Mouse (Mus musculus) liver, embryonic 15.5 days (tissue): ENCODE data around the gene Sipa1l2. TPM values are rescaled to one million over a fixed set of nuclear protein-coding genes. Genes with fewer than 3 reads are reported as not detected.

Experiments
- ATAC-seq: fragments of 200-750 bp; cut with Nextera tagmentation; 2 replicates; pipeline ENCODE4 v1.8.0; 2017; ENCODE audit warnings: moderate number of reproducible peaks, mild to moderate bottlenecking, moderate library complexity; ENCODE audit not compliant: insufficient read depth
- H3K27ac ChIP-seq: fragments of 300-500 bp; sonication (generic); replicated peaks from 2 replicates; pipeline ENCODE4 v1.5.1; 2015; ENCODE audit warnings: mild to moderate bottlenecking, inconsistent platforms
- H3K27me3 ChIP-seq: fragments of 300-500 bp; sonication (generic); 2 replicates; pipeline ENCODE4 v1.6.1; 2015; ENCODE audit warnings: mild to moderate bottlenecking, inconsistent platforms
- H3K36me3 ChIP-seq: fragments of 300-500 bp; sonication (generic); replicated peaks from 2 replicates; pipeline ENCODE4 v1.6.1; 2015; ENCODE audit warnings: moderate library complexity, mild to moderate bottlenecking, inconsistent platforms
- H3K4me1 ChIP-seq: fragments of 300-500 bp; sonication (generic); replicated peaks from 2 replicates; pipeline ENCODE4 v1.6.1; 2015; ENCODE audit warnings: inconsistent platforms
- H3K4me2 ChIP-seq: fragments of 300-500 bp; sonication (generic); 2 replicates; pipeline ENCODE4 v1.6.1; 2015; ENCODE audit warnings: moderate library complexity, mild to moderate bottlenecking, inconsistent platforms
- H3K4me3 ChIP-seq: fragments of 300-500 bp; sonication (generic); replicated peaks from 2 replicates; pipeline ENCODE4 v1.5.1; 2015; ENCODE audit warnings: mild to moderate bottlenecking, inconsistent platforms
- H3K9ac ChIP-seq: fragments of 300-500 bp; sonication (generic); 2 replicates; pipeline ENCODE4 v1.6.1; 2015; ENCODE audit warnings: moderate library complexity, mild to moderate bottlenecking, inconsistent platforms
- H3K9me3 ChIP-seq: fragments of 300-500 bp; sonication (generic); replicated peaks from 2 replicates; pipeline ENCODE4 v1.6.1; 2016; ENCODE audit warnings: inconsistent platforms
- WGBS: fragments of 180-500 bp; shearing (Covaris S2); methylation state at CpG from one replicate; pipeline ENCODE4 v1.1.7; 2015; ENCODE audit warnings: mixed read lengths; ENCODE audit not compliant: insufficient replicate concordance; 5-methylcytosine and 5-hydroxymethylcytosine counted together
- polyA plus RNA-seq: library from polyadenylated mRNA; unstranded; fragments of >200 nt; fragmentation: Nextera tagmentation; extraction: Ambion mirVana; gene quantifications from 2 replicates; pipeline ENCODE4 v1.2.1, GENCODE M21; 2015

Gene Sipa1l2
- polyA plus RNA-seq, 1 experiment from 2014 or later: 0.62 TPM

DNA sequence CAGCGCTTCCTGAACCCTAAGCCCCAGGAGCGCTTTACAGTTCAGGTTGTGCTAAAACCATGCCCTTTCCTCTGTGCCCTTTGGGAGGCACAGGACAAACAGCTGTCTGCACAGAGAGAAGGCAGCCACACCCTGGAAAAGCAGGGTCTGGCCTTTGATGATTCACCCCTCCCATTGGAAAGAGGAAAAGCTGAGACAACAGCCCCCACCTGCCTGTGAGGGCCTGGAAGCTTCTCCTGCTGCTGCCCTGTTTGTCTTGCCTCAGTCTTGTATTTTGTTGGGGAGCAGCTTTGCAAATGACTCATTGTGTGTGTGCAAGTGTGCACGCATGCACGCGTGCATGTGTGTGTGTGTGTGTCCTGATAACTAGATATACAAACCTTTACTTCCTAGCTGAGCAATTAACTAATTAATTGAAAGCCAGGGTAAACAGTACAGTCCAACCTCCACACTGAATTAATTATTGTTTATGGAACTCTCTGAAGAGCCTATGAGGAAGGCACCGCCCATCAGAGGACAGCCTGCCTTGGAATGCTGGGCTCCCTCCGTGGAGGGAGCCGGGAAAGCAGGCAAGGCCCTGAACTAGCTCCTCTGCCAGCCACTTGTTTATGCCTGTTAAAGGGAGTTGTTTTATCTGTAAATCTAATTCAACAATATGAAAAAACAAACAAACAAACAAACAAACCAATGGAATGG is 35.4 kb upstream of the Sipa1l2 start:
- 80% methylated on average over 8 of the region's 8 CpGs for WGBS
- no peaks in the 10 kb centered on the region for H3K36me3 ChIP-seq
- no peak for ATAC-seq
- H3K4me3 ChIP-seq: no peak overlapping the region
- H3K4me1 ChIP-seq: 0 out of 2 replicates have a peak, but pooled peaks cover under 1% of the 10 kb centered on the region
- H3K27me3 ChIP-seq: no peaks in the 10 kb centered on the region
- no peaks in the 10 kb centered on the region for H3K9me3 ChIP-seq
- no peak overlapping the region for H3K4me2 ChIP-seq
- no peak overlapping the region for H3K9ac ChIP-seq
- H3K27ac ChIP-seq: no peak overlapping the region

GRCm38 (mm10) chr8:125604213-125604816 is 34.7 kb upstream of the Sipa1l2 start:
- Histone ChIP-seq H3K4me1 (peaks cover 6% of the 10 kb centered on the region; the same call in 1 of the 2 replicates), H3K4me3 (no peak overlapping the region), H3K4me2 (no peak overlapping the region), H3K36me3 (no peaks in the 10 kb centered on the region), H3K9me3 (no peaks in the 10 kb centered on the region), H3K9ac (no peak overlapping the region), H3K27ac (no peak overlapping the region), H3K27me3 (no peaks in the 10 kb centered on the region)
- no peak for ATAC-seq
- WGBS: 76% methylated on average over 18 of the region's 18 CpGs

DNA sequence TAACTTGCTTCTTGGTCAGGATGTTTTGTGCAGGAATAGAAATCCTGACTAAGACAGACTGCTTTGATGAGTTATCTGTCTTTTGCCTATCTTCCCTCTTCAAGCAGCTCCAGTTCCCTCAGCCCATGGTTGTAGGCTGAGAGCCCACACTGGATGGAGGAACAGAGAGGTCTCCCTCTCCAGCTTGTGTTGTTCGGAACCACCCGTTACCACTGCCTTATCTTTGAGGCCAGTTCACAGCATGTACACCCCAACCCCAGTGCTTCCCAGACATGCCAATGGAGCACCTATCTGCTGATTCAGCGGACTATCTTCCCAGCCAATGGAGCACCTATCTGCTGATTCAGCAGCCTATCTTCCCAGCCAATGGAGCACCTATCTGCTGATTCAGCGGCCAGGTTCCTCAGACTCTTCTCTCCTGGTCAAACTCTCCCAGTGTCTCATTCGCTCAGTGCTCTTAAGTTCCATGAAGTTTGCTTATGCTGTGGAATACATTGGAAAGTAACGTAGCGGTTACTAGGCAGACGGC is 33.8 kb upstream of the Sipa1l2 start:
- Histone ChIP-seq H3K4me2 (no peak overlapping the region), H3K27ac (no peak overlapping the region), H3K36me3 (no peaks in the 10 kb centered on the region), H3K9me3 (no peaks in the 10 kb centered on the region), H3K4me3 (no peak overlapping the region), H3K27me3 (no peaks in the 10 kb centered on the region), H3K4me1 (peaks cover 6% of the 10 kb centered on the region; the same call in 1 of the 2 replicates), H3K9ac (no peak overlapping the region)
- no peak for ATAC-seq
- WGBS: 59% methylated on average over 8 of the region's 8 CpGs

DNA sequence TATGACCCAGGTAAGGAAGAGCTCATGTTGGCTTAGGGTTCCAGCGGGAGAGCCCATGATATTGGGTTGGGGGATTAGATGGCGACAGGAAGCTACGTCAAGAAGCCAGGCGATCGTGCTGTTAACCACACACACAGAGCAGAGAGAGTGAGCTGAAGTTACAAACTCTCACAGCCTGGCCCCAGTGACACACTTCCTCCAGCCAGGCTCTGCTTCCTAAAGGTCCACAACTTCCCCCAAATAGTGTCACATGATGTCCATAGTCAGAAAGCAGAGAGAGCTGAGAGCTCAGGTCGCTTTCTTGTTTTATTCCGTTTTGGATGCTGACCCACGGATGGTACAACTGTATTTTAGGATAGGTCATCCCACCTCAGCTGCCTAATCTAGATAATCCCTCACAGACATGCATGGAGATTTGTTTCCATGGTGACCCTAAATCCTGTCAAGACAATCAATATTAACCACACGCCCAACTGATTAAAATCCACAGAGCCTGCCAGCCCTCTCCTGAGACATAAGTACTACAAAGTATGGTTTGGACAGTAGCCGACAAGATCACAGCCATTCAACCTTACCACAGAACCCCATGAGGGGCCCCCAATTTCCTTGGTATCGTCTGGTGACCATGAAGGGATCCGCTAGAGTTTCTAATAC is 30.6 kb upstream of the Sipa1l2 start:
- WGBS: 17% methylated on average over 12 of the region's 12 CpGs
- H3K4me3 ChIP-seq: no peak overlapping the region
- H3K4me2 ChIP-seq: no peak overlapping the region
- H3K27ac ChIP-seq: no peak overlapping the region
- H3K9ac ChIP-seq: no peak overlapping the region
- no peaks in the 10 kb centered on the region for H3K36me3 ChIP-seq
- no peak for ATAC-seq
- peaks cover 6% of the 10 kb centered on the region; the same call in 1 of the 2 replicates for H3K4me1 ChIP-seq
- H3K27me3 ChIP-seq: no peaks in the 10 kb centered on the region
- no peaks in the 10 kb centered on the region for H3K9me3 ChIP-seq

DNA sequence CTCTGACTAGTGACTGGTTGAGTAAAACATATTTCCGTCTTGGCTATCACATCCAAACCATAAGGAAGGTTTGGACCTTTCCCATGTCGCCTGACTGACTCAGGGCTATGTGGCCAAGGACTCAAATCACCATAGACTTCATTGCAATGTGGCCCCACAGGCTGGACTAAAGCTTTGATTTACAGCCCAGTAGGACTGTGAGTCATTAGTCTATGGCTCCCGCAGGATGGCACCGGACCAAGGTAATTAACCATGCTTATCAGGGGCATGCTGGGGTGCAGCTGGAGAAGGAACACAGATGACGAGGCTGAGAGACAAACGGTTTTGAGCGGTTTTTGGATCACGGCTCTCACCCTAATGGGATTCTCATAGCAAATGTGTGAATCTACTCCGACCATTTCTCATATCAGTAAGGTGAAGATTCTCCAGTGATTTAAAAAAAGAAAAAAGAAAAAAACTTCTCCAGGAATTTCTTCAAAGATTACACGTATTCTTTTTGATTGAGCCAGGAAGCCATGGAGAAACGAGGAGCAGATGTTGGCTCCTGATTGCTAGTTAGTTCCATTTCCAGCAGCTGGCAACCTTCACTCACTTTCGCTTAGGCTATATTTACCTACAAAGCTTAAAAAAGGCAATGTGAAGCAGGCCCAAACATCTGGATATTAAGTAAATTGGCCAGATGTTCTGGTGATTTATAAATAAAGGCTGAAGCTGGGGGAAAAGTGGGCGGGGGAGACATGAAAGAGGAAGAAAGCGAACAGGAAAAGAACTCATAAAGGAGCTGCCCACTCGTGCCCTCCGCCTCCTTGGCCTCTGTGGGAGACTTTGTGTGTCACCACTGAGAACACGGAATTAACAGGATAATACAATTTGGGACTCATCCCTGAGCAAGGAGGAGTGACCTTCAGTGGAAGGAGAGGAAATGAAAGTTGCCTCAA is 26.2 kb upstream of the Sipa1l2 start:
- Histone ChIP-seq H3K9ac (no peak overlapping the region), H3K9me3 (no peaks in the 10 kb centered on the region), H3K36me3 (no peaks in the 10 kb centered on the region), H3K27ac (no peak overlapping the region), H3K4me2 (no peak overlapping the region), H3K4me1 (peaks cover 6% of the 10 kb centered on the region; the same call in 1 of the 2 replicates), H3K27me3 (no peaks in the 10 kb centered on the region), H3K4me3 (no peak overlapping the region)
- 37% methylated on average over 17 of the region's 17 CpGs for WGBS
- ATAC-seq: no peak

DNA sequence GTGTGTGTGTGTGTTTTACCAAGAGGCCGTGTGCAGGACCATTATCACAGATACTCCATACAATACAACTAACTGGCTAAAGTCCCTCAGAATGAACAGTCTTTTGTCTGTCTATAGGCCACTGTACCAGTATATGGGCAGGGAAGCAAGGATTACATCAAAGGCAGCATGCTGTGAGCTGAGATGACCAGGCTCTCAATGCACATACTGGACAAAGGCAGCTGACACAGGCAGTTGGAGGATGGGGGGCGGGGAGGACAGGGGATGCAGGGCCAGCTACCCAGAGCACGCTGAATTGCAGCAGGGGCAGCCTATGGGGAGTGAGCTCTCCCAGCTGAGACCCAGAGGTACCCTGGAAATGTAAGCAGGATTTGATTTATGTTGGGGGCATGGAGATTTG is 20.8 kb upstream of the Sipa1l2 start:
- ATAC-seq: no peak
- no peaks in the 10 kb centered on the region for H3K27me3 ChIP-seq
- 59% methylated on average over 3 of the region's 3 CpGs for WGBS
- no peak overlapping the region for H3K27ac ChIP-seq
- H3K9ac ChIP-seq: no peak overlapping the region
- H3K4me1 ChIP-seq: no peaks in the 10 kb centered on the region
- H3K4me2 ChIP-seq: no peak overlapping the region
- no peak overlapping the region for H3K4me3 ChIP-seq
- no peaks in the 10 kb centered on the region for H3K9me3 ChIP-seq
- no peaks in the 10 kb centered on the region for H3K36me3 ChIP-seq

GRCm38 (mm10) chr8:125586587-125586986 is 17.0 kb upstream of the Sipa1l2 start:
- 69% methylated on average over 7 of the region's 7 CpGs for WGBS
- ATAC-seq: no peak
- no peak overlapping the region for H3K27ac ChIP-seq
- H3K36me3 ChIP-seq: no peaks in the 10 kb centered on the region
- no peaks in the 10 kb centered on the region for H3K27me3 ChIP-seq
- H3K4me2 ChIP-seq: no peak overlapping the region
- H3K9me3 ChIP-seq: no peaks in the 10 kb centered on the region
- no peak overlapping the region for H3K4me3 ChIP-seq
- H3K4me1 ChIP-seq: no peaks in the 10 kb centered on the region
- no peak overlapping the region for H3K9ac ChIP-seq

GRCm38 (mm10) chr8:125584276-125584675 is 14.7 kb upstream of the Sipa1l2 start:
- no peak overlapping the region for H3K4me2 ChIP-seq
- H3K4me3 ChIP-seq: no peak overlapping the region
- H3K9me3 ChIP-seq: no peaks in the 10 kb centered on the region
- no peak for ATAC-seq
- H3K4me1 ChIP-seq: no peaks in the 10 kb centered on the region
- H3K9ac ChIP-seq: no peak overlapping the region
- no peak overlapping the region for H3K27ac ChIP-seq
- H3K27me3 ChIP-seq: no peaks in the 10 kb centered on the region
- no peaks in the 10 kb centered on the region for H3K36me3 ChIP-seq
- 53% methylated on average over 3 of the region's 3 CpGs for WGBS

DNA sequence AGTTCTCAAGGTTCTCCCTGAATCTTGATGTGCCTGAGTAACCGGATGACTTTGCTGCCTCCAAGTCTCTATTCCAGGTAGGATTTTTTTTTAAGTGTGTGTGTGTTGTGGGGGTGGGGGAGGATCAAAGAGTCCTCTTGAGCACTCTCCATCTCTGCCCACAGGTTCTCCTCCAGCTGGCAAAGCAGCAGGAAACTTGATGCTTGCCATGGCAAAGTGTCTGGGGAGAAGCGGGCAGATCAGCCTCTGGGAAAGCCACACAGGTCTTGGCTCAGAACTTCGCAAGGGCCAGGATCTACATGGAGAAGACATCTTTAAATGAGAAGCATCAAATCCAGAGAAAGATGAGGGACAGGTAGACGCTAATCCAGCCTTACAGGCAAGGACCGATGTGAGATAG is 10.8 kb upstream of the Sipa1l2 start:
- H3K4me2 ChIP-seq: no peak overlapping the region
- no peak for ATAC-seq
- no peaks in the 10 kb centered on the region for H3K36me3 ChIP-seq
- no peaks in the 10 kb centered on the region for H3K9me3 ChIP-seq
- H3K27ac ChIP-seq: no peak overlapping the region
- no peak overlapping the region for H3K4me3 ChIP-seq
- no peak overlapping the region for H3K9ac ChIP-seq
- 79% methylated on average over 5 of the region's 5 CpGs for WGBS
- H3K4me1 ChIP-seq: no peaks in the 10 kb centered on the region
- H3K27me3 ChIP-seq: no peaks in the 10 kb centered on the region

GRCm38 (mm10) chr8:125576127-125576526 is 6.5 kb upstream of the Sipa1l2 start:
- Histone ChIP-seq H3K9ac (no peak overlapping the region), H3K27me3 (0 out of 2 replicates have a peak, but pooled peaks cover 2% of the 10 kb centered on the region), H3K4me3 (no peak overlapping the region), H3K4me2 (no peak overlapping the region), H3K36me3 (no peaks in the 10 kb centered on the region), H3K27ac (no peak overlapping the region), H3K9me3 (no peaks in the 10 kb centered on the region), H3K4me1 (no peaks in the 10 kb centered on the region)
- WGBS: 60% methylated on average over 4 of the region's 4 CpGs
- no peak for ATAC-seq
